ENCODE assay signal across 21 mouse cellular contexts in the genomic region with DNA sequence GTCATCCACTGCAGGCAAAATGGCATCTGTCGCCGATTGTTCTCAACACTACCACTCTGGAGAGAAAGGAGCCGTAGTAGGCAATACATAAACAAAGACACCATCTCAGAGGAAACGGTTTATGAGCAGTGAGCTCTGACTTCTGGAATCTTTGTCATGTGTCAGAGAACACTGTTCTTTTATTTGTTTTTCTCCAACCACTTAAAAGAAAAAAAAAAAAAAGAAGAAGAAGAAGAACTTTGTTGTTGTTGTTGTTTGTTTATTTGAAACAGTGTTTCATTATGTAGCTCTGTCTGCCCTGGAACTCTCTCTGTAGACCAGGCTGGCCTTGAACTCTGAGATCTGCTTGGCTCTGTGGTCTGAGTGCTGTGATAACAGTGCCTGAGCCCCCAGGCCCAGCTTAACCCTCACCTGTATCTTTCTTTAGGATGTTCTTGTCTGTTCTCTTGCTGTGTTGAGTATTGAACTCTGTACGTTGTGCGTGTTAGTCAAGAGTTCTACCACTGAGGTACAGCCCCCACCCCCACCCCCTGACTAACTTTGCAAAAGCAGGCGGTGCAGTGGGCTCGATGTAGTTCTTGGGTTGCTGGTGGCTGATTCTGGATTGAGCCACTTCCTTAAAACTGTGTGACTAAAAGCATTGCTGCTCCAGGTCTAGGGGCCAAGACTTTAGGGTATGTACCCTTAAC.
"Had no signal": no experiment of that assay in that cellular context is flagged by ENCODE, and none has a peak within 500 bp of the region (broad histone marks: within the 10 kb centered on the region; RNA-seq: fewer than 3 reads in every experiment).

No protein-coding gene starts in this region.

- H3K27ac ChIP-seq: hindbrain, postnatal 0 days; kidney, embryonic 15.5 days; left cerebral cortex, adult 2 months; limb, embryonic 12.5 days; limb, embryonic 15.5 days; liver, embryonic 14.5 days; macrophage; stomach, postnatal 0 days had no signal

- H3K4me2 ChIP-seq: kidney, embryonic 15.5 days; limb, embryonic 12.5 days; limb, embryonic 15.5 days; liver, embryonic 11.5 days had no signal

- H3K27me3 ChIP-seq: kidney, embryonic 15.5 days; limb, embryonic 12.5 days; limb, embryonic 15.5 days had no signal

- H3K9me3 ChIP-seq: kidney, embryonic 15.5 days; limb, embryonic 15.5 days had no signal

- H3K4me3 ChIP-seq: kidney, embryonic 15.5 days; left cerebral cortex, adult 2 months; limb, embryonic 12.5 days; limb, embryonic 15.5 days had no signal

- ATAC-seq: hindbrain, postnatal 0 days; inflammation-experienced regulatory T-cells, adult 6 months; liver, postnatal 0 days had no signal

- H3K9ac ChIP-seq: kidney, embryonic 15.5 days; limb, embryonic 12.5 days; limb, embryonic 15.5 days; liver, embryonic 14.5 days; liver, postnatal 0 days had no signal

- H3K36me3 ChIP-seq: kidney, embryonic 15.5 days; limb, embryonic 12.5 days; limb, embryonic 15.5 days had no signal

- DNase-seq: kidney, adult 18-20 months; kidney, postnatal 14 days; layer of hippocampus, postnatal 36 days; liver, postnatal 0 days; lung, postnatal 10 days; midbrain, embryonic 14.5 days; right cerebral cortex, postnatal 14 days; right cerebral cortex, postnatal 4 days; thymus, adult 2 months; thymus, postnatal 14 days; thymus, postnatal 4 days had no signal
